Mouse (Mus musculus) left cerebral cortex, adult 9 months (tissue): ENCODE measurements around the gene Derl3.
A peak's percentile ranks its signal among the peaks of the same experiment; 100 is the strongest.
"Not testable (repeated sequence)": the region's sequence is repeated elsewhere in the genome, so short reads cannot be mapped to it uniquely, and the experiment has no call there.

Experiments
- DNase-seq, 2 experiments: peaks; one replicate each; pipeline ENCODE4 v3.0.0; 2022; ENCODE audit warnings: low spot score in 2 of 2

Gene Derl3

GRCm38 (mm10) chr10:75872915-75873542 is 20.2 kb upstream of the Derl3 start:
- peak; percentile 80 to 85 for DNase-seq

- DNase-seq = peak in 1 of 2 experiments; percentile 31
Measured at GRCm38 (mm10) chr10:75873543-75874170, 19.6 kb upstream of the Derl3 start.

GRCm38 (mm10) chr10:75878836-75879235 is 14.4 kb upstream of the Derl3 start:
- no peak for DNase-seq

GRCm38 (mm10) chr10:75880351-75880750 is 12.9 kb upstream of the Derl3 start:
- DNase-seq = no peak

- no peak for DNase-seq
Measured at GRCm38 (mm10) chr10:75880771-75881577, 12.2 kb upstream of the Derl3 start.

GRCm38 (mm10) chr10:75881578-75882432 is 11.4 kb upstream of the Derl3 start:
- DNase-seq = no peak

GRCm38 (mm10) chr10:75882433-75883231 is 10.6 kb upstream of the Derl3 start:
- DNase-seq = no peak

GRCm38 (mm10) chr10:75883232-75883552 is 10.0 kb upstream of the Derl3 start:
- peak; percentile 69 to 88 for DNase-seq

GRCm38 (mm10) chr10:75884742-75885141 is 8.5 kb upstream of the Derl3 start:
- DNase-seq = no peak

- not testable (repeated sequence) for DNase-seq
Measured at GRCm38 (mm10) chr10:75887504-75887903, 5.7 kb upstream of the Derl3 start.

GRCm38 (mm10) chr10:75889406-75890153 is 3.6 kb upstream of the Derl3 start:
- DNase-seq = no peak

- DNase-seq = no peak
Measured at GRCm38 (mm10) chr10:75894601-75895000, 1.4 kb downstream of the Derl3 start.

- no peak for DNase-seq
Measured at GRCm38 (mm10) chr10:75895730-75896129, 2.5 kb downstream of the Derl3 start.

- peak in 1 of 2 experiments; percentile 73 for DNase-seq
Measured at GRCm38 (mm10) chr10:75896208-75896607, 3.0 kb downstream of the Derl3 start.

GRCm38 (mm10) chr10:75897373-75897772 is 4.2 kb downstream of the Derl3 start:
- peak in 1 of 2 experiments; percentile 80 for DNase-seq

GRCm38 (mm10) chr10:75898039-75898564 is 4.9 kb downstream of the Derl3 start:
- DNase-seq = no peak

GRCm38 (mm10) chr10:75898846-75899245 is 5.6 kb downstream of the Derl3 start:
- no peak for DNase-seq

- DNase-seq = no peak
Measured at GRCm38 (mm10) chr10:75904391-75904790, 11.2 kb downstream of the Derl3 start.

- no peak for DNase-seq
Measured at GRCm38 (mm10) chr10:75906882-75907281, 13.7 kb downstream of the Derl3 start.

- no peak for DNase-seq
Measured at GRCm38 (mm10) chr10:75910698-75911097, 17.5 kb downstream of the Derl3 start.
